In the genomic region with DNA sequence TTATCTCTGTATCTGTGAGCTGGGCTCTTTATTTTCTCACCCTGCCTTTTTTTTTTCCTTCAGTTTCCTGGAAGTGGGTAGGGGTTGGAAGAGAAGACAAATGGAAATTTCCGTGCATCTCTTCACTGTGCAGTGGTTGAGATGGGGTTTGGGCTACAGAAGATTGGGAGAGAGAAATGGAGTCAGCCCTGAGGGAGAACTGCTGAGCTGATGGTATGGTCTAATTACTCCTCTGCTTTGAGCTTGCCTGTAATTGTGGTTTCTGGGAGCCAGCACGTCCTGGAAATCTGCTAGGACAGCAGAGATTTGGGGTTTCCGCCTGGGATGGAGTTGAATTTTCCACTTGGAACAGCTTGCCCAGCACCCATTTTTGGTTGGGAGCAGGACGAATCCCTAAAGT, we compare ENCODE assay signal across 27 mouse cellular contexts. TPM values are rescaled to one million over a fixed set of nuclear protein-coding genes. Genes with fewer than 3 reads are reported as not detected.
DNase-seq lines count a peak whose midpoint lies in the region; ATAC-seq and TF ChIP-seq lines count a peak whose summit lies in the region.
"Had no signal": no experiment of that assay in that cellular context is flagged by ENCODE, and none has a peak within 500 bp of the region (broad histone marks: within the 10 kb centered on the region; RNA-seq: fewer than 3 reads in every experiment).

No protein-coding gene starts in this region.

- H3K27me3 ChIP-seq in embryonic facial prominence, embryonic 12.5 days = no peaks in the 10 kb centered on the region
- no peaks in the 10 kb centered on the region for H3K27me3 ChIP-seq in embryonic facial prominence, embryonic 10.5 days (replicated peaks; ENCODE audit: low read depth, poor library complexity, severe bottlenecking)
- no peaks in the 10 kb centered on the region for H3K27me3 ChIP-seq in embryonic facial prominence, embryonic 15.5 days
- H3K27me3 ChIP-seq in heart, embryonic 12.5 days (replicated peaks) = no peaks in the 10 kb centered on the region
- H3K27me3 ChIP-seq: forebrain, embryonic 13.5 days; heart, embryonic 15.5 days; hindbrain, embryonic 13.5 days; intestine, embryonic 15.5 days; Patski had no signal

- TF ChIP-seq CTCF in layer of hippocampus, adult 2 months (conservative IDR thresholded peaks at IDR 0.05) = no peak
- no peak for TF ChIP-seq CTCF in cortical plate, adult 2 months (IDR thresholded peaks at IDR 0.05; ENCODE audit: extremely low read depth, insufficient read depth, low read length)

- H3K27ac ChIP-seq in embryonic facial prominence, embryonic 12.5 days = peak overlapping the region; percentile 18; the same call in 1 of the 2 replicates
- H3K27ac ChIP-seq in embryonic facial prominence, embryonic 10.5 days (replicated peaks) = no peak overlapping the region
- peak overlapping the region; percentile 39; the same call in 1 of the 2 replicates for H3K27ac ChIP-seq in layer of hippocampus, adult 2 months
- H3K27ac ChIP-seq in cortical plate, adult 2 months (ENCODE audit: insufficient read depth, low read length) = peak overlapping the region; percentile 29; the same call in 1 of the 2 replicates
- peak overlapping the region; percentile 58 for H3K27ac ChIP-seq in embryonic facial prominence, embryonic 15.5 days (replicated peaks)
- no peak overlapping the region for H3K27ac ChIP-seq in heart, embryonic 12.5 days (ENCODE audit: poor library complexity, severe bottlenecking)
- H3K27ac ChIP-seq: forebrain, embryonic 10.5 days; forebrain, embryonic 13.5 days; gastrocnemius, adult 2 months; heart, embryonic 15.5 days; hindbrain, embryonic 10.5 days; hindbrain, embryonic 13.5 days; intestine, embryonic 15.5 days had no signal

- no peaks in the 10 kb centered on the region for H3K9me3 ChIP-seq in embryonic facial prominence, embryonic 12.5 days
- H3K9me3 ChIP-seq in embryonic facial prominence, embryonic 10.5 days = no peaks in the 10 kb centered on the region
- no peaks in the 10 kb centered on the region for H3K9me3 ChIP-seq in embryonic facial prominence, embryonic 15.5 days (replicated peaks)
- H3K9me3 ChIP-seq in heart, embryonic 12.5 days (replicated peaks) = no peaks in the 10 kb centered on the region
- H3K9me3 ChIP-seq: forebrain, embryonic 10.5 days; forebrain, embryonic 13.5 days; heart, embryonic 15.5 days; hindbrain, embryonic 10.5 days; hindbrain, embryonic 13.5 days; intestine, embryonic 15.5 days had no signal

- no peak overlapping the region for H3K4me3 ChIP-seq in embryonic facial prominence, embryonic 12.5 days
- no peak overlapping the region for H3K4me3 ChIP-seq in embryonic facial prominence, embryonic 10.5 days
- no peak overlapping the region for H3K4me3 ChIP-seq in layer of hippocampus, adult 2 months
- no peak overlapping the region for H3K4me3 ChIP-seq in cortical plate, adult 2 months (ENCODE audit: insufficient read depth, low read length)
- no peak overlapping the region for H3K4me3 ChIP-seq in embryonic facial prominence, embryonic 15.5 days (replicated peaks)
- H3K4me3 ChIP-seq in heart, embryonic 12.5 days = no peak overlapping the region
- H3K4me3 ChIP-seq: forebrain, embryonic 10.5 days; forebrain, embryonic 13.5 days; gastrocnemius, adult 2 months; heart, embryonic 15.5 days; hindbrain, embryonic 10.5 days; hindbrain, embryonic 13.5 days; intestine, embryonic 15.5 days had no signal

- no peaks in the 10 kb centered on the region for H3K36me3 ChIP-seq in embryonic facial prominence, embryonic 12.5 days
- no peaks in the 10 kb centered on the region for H3K36me3 ChIP-seq in embryonic facial prominence, embryonic 10.5 days (replicated peaks)
- no peaks in the 10 kb centered on the region for H3K36me3 ChIP-seq in embryonic facial prominence, embryonic 15.5 days
- H3K36me3 ChIP-seq in heart, embryonic 12.5 days = no peaks in the 10 kb centered on the region
- H3K36me3 ChIP-seq: hindbrain, embryonic 13.5 days; intestine, embryonic 15.5 days had no signal

- no peak for DNase-seq in embryonic facial prominence, embryonic 10.5 days (ENCODE audit: low spot score)
- no peak for DNase-seq in layer of hippocampus, adult 2 months (ENCODE audit: low spot score in 2 of 2)
- DNase-seq in layer of hippocampus, adult 11-12 months (ENCODE audit: low spot score) = no peak
- no peak for DNase-seq in retina, postnatal 1 day
- DNase-seq: adrenal gland, postnatal 10 days; adrenal gland, postnatal 36 days; cerebellum, adult 11 months; cerebellum, adult 2 months; cerebellum, postnatal 10 days; cerebellum, postnatal 36 days; gastrocnemius, adult 2 months; gastrocnemius, postnatal 14 days; heart, adult 11 months; kidney, adult 11 months had no signal

- TF ChIP-seq POLR2A in cortical plate, adult 2 months (IDR thresholded peaks at IDR 0.05; ENCODE audit: extremely low read depth, insufficient read depth, low read length) = no peak

- no peak overlapping the region for H3K9ac ChIP-seq in embryonic facial prominence, embryonic 12.5 days
- no peak overlapping the region for H3K9ac ChIP-seq in embryonic facial prominence, embryonic 15.5 days
- no peak overlapping the region for H3K9ac ChIP-seq in heart, embryonic 12.5 days
- H3K9ac ChIP-seq: forebrain, embryonic 13.5 days; heart, embryonic 15.5 days; hindbrain, embryonic 13.5 days; intestine, embryonic 15.5 days had no signal

- ATAC-seq in embryonic facial prominence, embryonic 12.5 days (ENCODE audit: insufficient number of reproducible peaks, insufficient read depth, low FRiP score, low TSS enrichment) = no peak
- ATAC-seq in embryonic facial prominence, embryonic 15.5 days (ENCODE audit: insufficient number of reproducible peaks, low FRiP score, low TSS enrichment, low read depth) = peak; percentile 69; the same call in 1 of the 2 replicates
- ATAC-seq in heart, embryonic 12.5 days (ENCODE audit: insufficient number of reproducible peaks, low FRiP score) = no peak
- ATAC-seq: forebrain, embryonic 13.5 days; hindbrain, embryonic 16.5 days; intestine, embryonic 15.5 days; Patski had no signal

- 67% methylated on average over 4 of the region's 4 CpGs for WGBS in embryonic facial prominence, embryonic 12.5 days
- 88% methylated on average over 4 of the region's 4 CpGs for WGBS in embryonic facial prominence, embryonic 10.5 days
- WGBS in embryonic facial prominence, embryonic 15.5 days = 57% methylated on average over 4 of the region's 4 CpGs
- 76% methylated on average over 4 of the region's 4 CpGs for WGBS in heart, embryonic 12.5 days

- no peak overlapping the region for H3K4me2 ChIP-seq in embryonic facial prominence, embryonic 12.5 days (replicated peaks)
- no peak overlapping the region for H3K4me2 ChIP-seq in embryonic facial prominence, embryonic 15.5 days (replicated peaks)
- H3K4me2 ChIP-seq in heart, embryonic 12.5 days = no peak overlapping the region
- H3K4me2 ChIP-seq: forebrain, embryonic 13.5 days; heart, embryonic 11.5 days; heart, embryonic 15.5 days; hindbrain, embryonic 13.5 days; intestine, embryonic 15.5 days had no signal

- peaks cover 3% of the 10 kb centered on the region; the same call in 1 of the 2 replicates for H3K4me1 ChIP-seq in embryonic facial prominence, embryonic 12.5 days
- no peaks in the 10 kb centered on the region for H3K4me1 ChIP-seq in embryonic facial prominence, embryonic 10.5 days
- peaks cover 5% of the 10 kb centered on the region for H3K4me1 ChIP-seq in cortical plate, adult 2 months (ENCODE audit: control insufficient read depth, insufficient read depth, low read length)
- H3K4me1 ChIP-seq in embryonic facial prominence, embryonic 15.5 days = peaks cover 12% of the 10 kb centered on the region; the same call in 1 of the 2 replicates
- peaks cover 10% of the 10 kb centered on the region for H3K4me1 ChIP-seq in heart, embryonic 12.5 days (replicated peaks)
- H3K4me1 ChIP-seq: heart, embryonic 15.5 days; intestine, embryonic 15.5 days had no signal

RNA-seq across cellular contexts. Expression of gene Arhgef11, which starts 43.1 kb away (rescaled TPM):
- 21.8 and 23.5 TPM in 2 replicates for polyA plus RNA-seq in embryonic facial prominence, embryonic 12.5 days (2016; fragmentation: Nextera tagmentation; extraction: Ambion mirVana)
- 16.0 and 16.9 TPM in 2 replicates for polyA plus RNA-seq in embryonic facial prominence, embryonic 10.5 days (2016; fragmentation: Nextera tagmentation; extraction: Ambion mirVana)
- total RNA-seq in layer of hippocampus, adult 2 months (2021) = 10 to 100 TPM; 60.6 to 61.5 TPM
- polyA plus RNA-seq in cortical plate, adult 2 months (2012; rRNA removed) = 36.0 and 38.0 TPM in 2 replicates
- 16.4 and 18.3 TPM in 2 replicates for polyA plus RNA-seq in embryonic facial prominence, embryonic 15.5 days (2015; fragmentation: Nextera tagmentation; extraction: Ambion mirVana)
- polyA plus RNA-seq in heart, embryonic 12.5 days (2016; fragmentation: Nextera tagmentation; extraction: Ambion mirVana) = 14.2 and 15.1 TPM in 2 replicates

Comparison
In these comparisons a context has a peak if more than half of its experiments do, and no peak if none do; other contexts are left out.
1. H3K27ac ChIP-seq: peak in embryonic facial prominence, embryonic 12.5 days (single experiment), layer of hippocampus, adult 2 months (single experiment), cortical plate, adult 2 months (single experiment) and embryonic facial prominence, embryonic 15.5 days (single experiment); none in embryonic facial prominence, embryonic 10.5 days (single experiment) and heart, embryonic 12.5 days (single experiment).